Mouse (Mus musculus): ENCODE data around the gene Rasd1.

Gene Rasd1

DNA sequence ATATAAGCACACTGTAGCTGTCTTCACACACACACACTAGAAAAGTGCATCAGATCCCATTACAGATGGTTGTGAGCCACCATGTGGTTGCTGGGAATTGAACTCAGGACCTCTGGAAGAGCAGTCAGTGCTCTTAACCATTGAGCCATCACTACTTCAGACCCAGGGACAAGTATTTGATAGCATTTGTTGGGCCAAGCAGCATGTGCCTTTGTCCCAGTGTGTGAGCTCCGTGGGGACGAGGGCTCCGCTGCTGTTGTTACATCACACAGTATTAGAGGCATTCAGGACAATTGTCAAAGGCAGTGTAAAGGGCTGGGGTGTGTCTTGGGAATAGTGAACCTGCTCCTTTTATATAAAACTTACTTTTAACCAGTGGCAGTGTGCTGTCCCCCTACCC lies 27.7 kb downstream of the Rasd1 start:
- no peak overlapping the region for H3K4me3 ChIP-seq (replicated peaks; ENCODE audit: low read length)
- H3K36me3 ChIP-seq (ENCODE audit: insufficient read depth, low read length): no peaks in the 10 kb centered on the region
- H3K27me3 ChIP-seq (ENCODE audit: insufficient read depth, low read length): peaks cover 31% of the 10 kb centered on the region
- H3K4me1 ChIP-seq (replicated peaks; ENCODE audit: low read depth, low read length): peaks cover 13% of the 10 kb centered on the region
- H3K9me3 ChIP-seq (ENCODE audit: low read length): no peaks in the 10 kb centered on the region
- no peak for TF ChIP-seq POU5F1 (IDR thresholded peaks at IDR 0.05; ENCODE audit: borderline replicate concordance, low read length)
- no peak for TF ChIP-seq NANOG (IDR thresholded peaks at IDR 0.05; ENCODE audit: borderline replicate concordance, low read length)
- TF ChIP-seq CTCF (conservative IDR thresholded peaks at IDR 0.05; ENCODE audit: low read length): no peak

DNA sequence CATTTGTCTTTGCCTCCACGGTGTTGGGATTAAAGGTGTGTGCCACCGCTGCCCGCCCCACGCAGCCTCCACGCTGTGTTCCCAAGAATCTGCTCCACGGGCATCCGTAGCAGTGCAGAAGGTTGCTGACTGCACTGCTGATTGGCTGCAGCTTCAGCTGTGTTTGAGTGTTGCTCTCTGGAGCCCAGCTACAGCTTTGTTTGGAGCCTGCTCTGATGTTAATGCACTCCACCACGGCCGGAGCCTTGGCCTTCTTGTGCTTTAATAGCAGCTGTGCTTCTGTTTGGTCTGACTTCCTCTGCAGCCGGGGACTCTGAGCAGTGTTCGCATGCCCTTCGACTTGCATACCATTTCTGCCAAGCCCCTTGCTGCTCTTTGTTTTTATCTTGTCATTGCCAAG lies 30.8 kb downstream of the Rasd1 start:
- H3K9me3 ChIP-seq (ENCODE audit: low read length): no peaks in the 10 kb centered on the region
- TF ChIP-seq POU5F1 (IDR thresholded peaks at IDR 0.05; ENCODE audit: borderline replicate concordance, low read length): no peak
- TF ChIP-seq CTCF (conservative IDR thresholded peaks at IDR 0.05; ENCODE audit: low read length): no peak
- H3K27me3 ChIP-seq (ENCODE audit: insufficient read depth, low read length): peaks cover 39% of the 10 kb centered on the region
- no peak overlapping the region for H3K4me3 ChIP-seq (replicated peaks; ENCODE audit: low read length)
- H3K36me3 ChIP-seq (ENCODE audit: insufficient read depth, low read length): no peaks in the 10 kb centered on the region
- H3K4me1 ChIP-seq (replicated peaks; ENCODE audit: low read depth, low read length): peaks cover 11% of the 10 kb centered on the region

DNA sequence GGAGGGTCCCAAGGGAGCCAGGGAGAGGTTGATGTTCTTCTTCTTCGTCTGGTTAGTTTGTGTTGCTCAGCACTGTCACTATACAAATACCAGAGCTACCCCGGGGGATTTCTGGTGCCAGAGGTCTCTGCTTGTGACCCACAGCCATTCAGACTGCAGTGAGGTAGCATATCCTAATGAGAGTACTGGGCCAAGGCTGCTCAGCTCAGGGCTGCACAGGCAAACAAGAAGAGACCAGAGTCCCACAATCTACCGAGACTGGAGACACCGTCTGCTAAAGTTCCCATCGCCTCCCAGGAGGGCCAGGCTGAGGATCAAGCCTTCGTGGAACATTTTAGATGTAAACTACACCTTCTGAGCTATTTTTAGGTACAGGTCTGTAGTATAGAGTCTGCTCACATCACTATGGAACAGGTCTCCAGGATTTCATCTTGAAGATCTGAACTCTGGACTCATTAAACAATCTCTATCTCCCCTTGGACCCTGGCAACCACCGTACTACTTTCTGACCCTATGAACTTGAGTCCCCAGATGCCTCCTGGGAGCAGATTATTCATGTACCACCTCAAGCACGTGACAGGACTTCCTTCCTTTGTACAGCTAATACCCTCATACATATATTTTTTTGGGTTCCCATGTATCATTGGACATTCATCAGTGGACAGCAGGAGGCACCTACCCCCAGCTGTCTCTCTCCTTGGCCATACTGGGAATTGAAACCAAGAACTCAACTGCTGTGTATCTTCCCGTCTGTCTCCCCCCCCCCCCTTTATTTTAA lies 32.0 kb downstream of the Rasd1 start:
- TF ChIP-seq NANOG (IDR thresholded peaks at IDR 0.05; ENCODE audit: borderline replicate concordance, low read length): no peak
- no peak for TF ChIP-seq CTCF (conservative IDR thresholded peaks at IDR 0.05; ENCODE audit: low read length)
- TF ChIP-seq POU5F1 (IDR thresholded peaks at IDR 0.05; ENCODE audit: borderline replicate concordance, low read length): no peak
- no peak overlapping the region for H3K4me3 ChIP-seq (replicated peaks; ENCODE audit: low read length)

DNA sequence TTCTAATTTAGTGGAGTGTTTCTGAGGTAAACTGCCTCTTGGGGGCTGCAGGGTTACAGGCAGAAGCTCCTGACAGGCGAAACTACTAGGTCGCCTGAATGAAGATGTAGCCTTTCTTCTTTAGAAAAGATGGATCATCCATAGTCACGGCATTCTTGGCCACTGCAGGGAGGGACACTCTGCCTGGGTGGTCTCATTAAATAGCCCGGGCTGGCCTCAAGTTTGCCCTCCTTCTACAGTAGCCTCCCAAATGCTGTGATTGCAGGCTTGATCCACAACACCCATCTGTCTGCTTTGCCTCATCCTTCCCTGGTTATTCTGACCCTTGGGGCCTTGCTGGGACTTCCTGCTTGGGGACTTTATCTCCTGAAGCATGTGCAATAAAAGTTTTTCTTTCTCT lies 34.7 kb downstream of the Rasd1 start:
- H3K4me3 ChIP-seq (replicated peaks; ENCODE audit: low read length): no peak overlapping the region
- peaks cover 21% of the 10 kb centered on the region for H3K4me1 ChIP-seq (replicated peaks; ENCODE audit: low read depth, low read length)

More for the DNA sequence above, 32.0 kb downstream of the Rasd1 start:
- no peaks in the 10 kb centered on the region for H3K9me3 ChIP-seq (ENCODE audit: low read length)
- no peaks in the 10 kb centered on the region for H3K36me3 ChIP-seq (ENCODE audit: insufficient read depth, low read length)
- H3K27me3 ChIP-seq (ENCODE audit: insufficient read depth, low read length): peaks cover 38% of the 10 kb centered on the region
- peaks cover 14% of the 10 kb centered on the region for H3K4me1 ChIP-seq (replicated peaks; ENCODE audit: low read depth, low read length)

DNA sequence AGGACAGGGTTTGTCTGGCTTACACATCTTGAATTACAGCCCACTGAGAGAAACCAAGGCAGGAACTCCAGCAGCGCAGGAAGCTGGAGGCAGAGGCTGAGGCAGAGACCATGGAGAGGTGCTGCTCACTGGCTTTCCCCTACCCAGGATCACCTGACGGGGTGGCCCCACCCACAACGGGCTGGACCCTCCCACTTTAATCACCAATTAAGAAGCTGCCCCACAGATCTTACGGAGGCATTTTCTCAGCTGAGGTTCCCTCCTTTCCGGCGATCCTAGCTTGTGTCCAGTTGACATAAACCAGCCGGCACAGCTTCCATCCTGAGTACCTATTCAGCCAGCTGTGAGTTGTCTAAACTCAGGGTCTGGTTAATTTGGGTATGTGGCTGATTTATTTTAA lies 43.5 kb downstream of the Rasd1 start:
- no peak for TF ChIP-seq NANOG (IDR thresholded peaks at IDR 0.05; ENCODE audit: borderline replicate concordance, low read length)
- TF ChIP-seq CTCF (conservative IDR thresholded peaks at IDR 0.05; ENCODE audit: low read length): no peak
- no peak for TF ChIP-seq POU5F1 (IDR thresholded peaks at IDR 0.05; ENCODE audit: borderline replicate concordance, low read length)
- no peaks in the 10 kb centered on the region for H3K36me3 ChIP-seq (ENCODE audit: insufficient read depth, low read length)
- H3K27me3 ChIP-seq (ENCODE audit: insufficient read depth, low read length): no peaks in the 10 kb centered on the region
- peaks cover 16% of the 10 kb centered on the region for H3K4me1 ChIP-seq (replicated peaks; ENCODE audit: low read depth, low read length)
- H3K4me3 ChIP-seq (replicated peaks; ENCODE audit: low read length): peak overlapping the region; percentile 39; the same call in 1 of the 2 replicates
- H3K9me3 ChIP-seq (ENCODE audit: low read length): no peaks in the 10 kb centered on the region

More for the DNA sequence above, 34.7 kb downstream of the Rasd1 start:
- peaks cover 36% of the 10 kb centered on the region for H3K27me3 ChIP-seq (ENCODE audit: insufficient read depth, low read length)
- no peaks in the 10 kb centered on the region for H3K36me3 ChIP-seq (ENCODE audit: insufficient read depth, low read length)
- no peaks in the 10 kb centered on the region for H3K9me3 ChIP-seq (ENCODE audit: low read length)
- no peak for TF ChIP-seq NANOG (IDR thresholded peaks at IDR 0.05; ENCODE audit: borderline replicate concordance, low read length)
- no peak for TF ChIP-seq POU5F1 (IDR thresholded peaks at IDR 0.05; ENCODE audit: borderline replicate concordance, low read length)
- TF ChIP-seq CTCF (conservative IDR thresholded peaks at IDR 0.05; ENCODE audit: low read length): no peak

DNA sequence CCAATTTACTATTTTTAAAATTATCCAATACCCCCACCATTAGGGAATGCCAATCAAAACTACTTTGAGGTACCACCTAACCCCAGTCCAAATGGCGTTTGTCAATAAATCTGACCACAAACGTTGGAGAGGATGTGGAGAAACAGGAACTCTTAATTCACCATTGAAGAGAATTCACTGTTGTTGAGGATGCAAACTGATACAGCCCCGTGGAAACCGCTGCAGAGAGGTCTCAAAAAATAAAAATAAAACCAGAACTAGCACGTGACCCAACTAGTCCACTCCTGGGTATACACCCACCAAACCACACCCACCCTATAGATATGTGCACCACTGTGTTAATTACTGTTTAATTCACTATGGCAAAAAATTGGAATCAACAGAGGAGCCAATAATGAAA lies 44.4 kb downstream of the Rasd1 start:
- TF ChIP-seq CTCF (conservative IDR thresholded peaks at IDR 0.05; ENCODE audit: low read length) (no peak), NANOG (IDR thresholded peaks at IDR 0.05; ENCODE audit: borderline replicate concordance, low read length) (no peak), POU5F1 (IDR thresholded peaks at IDR 0.05; ENCODE audit: borderline replicate concordance, low read length) (no peak)
- Histone ChIP-seq H3K9me3 (ENCODE audit: low read length) (no peaks in the 10 kb centered on the region), H3K36me3 (ENCODE audit: insufficient read depth, low read length) (no peaks in the 10 kb centered on the region), H3K4me1 (replicated peaks; ENCODE audit: low read depth, low read length) (peaks cover 16% of the 10 kb centered on the region), H3K27me3 (ENCODE audit: insufficient read depth, low read length) (no peaks in the 10 kb centered on the region), H3K4me3 (replicated peaks; ENCODE audit: low read length) (no peak overlapping the region)

DNA sequence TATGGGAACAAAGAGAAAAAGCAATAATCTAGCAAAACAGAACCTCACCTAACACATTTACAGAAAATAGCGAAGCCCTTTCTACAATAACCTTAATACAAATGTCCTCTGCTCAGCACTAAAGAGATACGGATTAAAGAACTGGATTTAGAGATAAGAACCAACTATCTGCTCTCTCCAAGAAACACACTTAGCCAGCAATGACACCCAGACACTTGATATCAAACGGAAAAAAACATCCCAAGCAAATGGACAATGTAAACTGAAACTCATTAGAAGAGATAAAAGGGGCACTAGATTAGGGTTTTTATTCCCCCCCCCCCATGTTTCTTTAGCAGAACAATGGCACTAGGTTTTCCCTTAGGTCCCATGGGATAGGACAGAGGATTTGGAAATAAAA lies 45.3 kb downstream of the Rasd1 start:
- Histone ChIP-seq H3K9me3 (ENCODE audit: low read length) (no peaks in the 10 kb centered on the region), H3K4me1 (replicated peaks; ENCODE audit: low read depth, low read length) (peaks cover 16% of the 10 kb centered on the region), H3K4me3 (replicated peaks; ENCODE audit: low read length) (no peak overlapping the region), H3K36me3 (ENCODE audit: insufficient read depth, low read length) (no peaks in the 10 kb centered on the region), H3K27me3 (ENCODE audit: insufficient read depth, low read length) (no peaks in the 10 kb centered on the region)
- TF ChIP-seq CTCF (conservative IDR thresholded peaks at IDR 0.05; ENCODE audit: low read length) (no peak), POU5F1 (IDR thresholded peaks at IDR 0.05; ENCODE audit: borderline replicate concordance, low read length) (no peak), NANOG (IDR thresholded peaks at IDR 0.05; ENCODE audit: borderline replicate concordance, low read length) (no peak)

DNA sequence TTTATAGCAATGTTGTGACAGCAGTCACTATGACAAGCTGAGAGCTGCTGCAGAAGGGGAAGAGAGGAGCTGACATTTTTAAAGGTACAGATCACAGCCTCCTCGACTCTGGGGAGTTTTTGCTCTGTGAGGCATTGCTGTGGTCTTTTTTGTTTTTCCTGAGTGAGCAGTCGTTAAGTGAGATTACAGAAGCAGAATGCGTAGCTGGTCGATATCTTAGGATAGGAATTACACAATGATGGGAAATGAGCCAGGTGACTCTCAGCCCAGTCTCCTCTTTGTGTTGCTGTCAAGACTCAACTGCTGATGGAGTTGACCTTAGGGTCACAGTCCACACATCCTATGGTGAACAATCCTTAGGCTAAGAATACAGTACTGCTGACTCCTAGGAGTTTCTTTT lies 46.7 kb downstream of the Rasd1 start:
- no peaks in the 10 kb centered on the region for H3K36me3 ChIP-seq (ENCODE audit: insufficient read depth, low read length)
- H3K4me3 ChIP-seq (replicated peaks; ENCODE audit: low read length): no peak overlapping the region
- no peaks in the 10 kb centered on the region for H3K27me3 ChIP-seq (ENCODE audit: insufficient read depth, low read length)
- peaks cover 16% of the 10 kb centered on the region for H3K4me1 ChIP-seq (replicated peaks; ENCODE audit: low read depth, low read length)
- no peaks in the 10 kb centered on the region for H3K9me3 ChIP-seq (ENCODE audit: low read length)
- TF ChIP-seq NANOG (IDR thresholded peaks at IDR 0.05; ENCODE audit: borderline replicate concordance, low read length): no peak

DNA sequence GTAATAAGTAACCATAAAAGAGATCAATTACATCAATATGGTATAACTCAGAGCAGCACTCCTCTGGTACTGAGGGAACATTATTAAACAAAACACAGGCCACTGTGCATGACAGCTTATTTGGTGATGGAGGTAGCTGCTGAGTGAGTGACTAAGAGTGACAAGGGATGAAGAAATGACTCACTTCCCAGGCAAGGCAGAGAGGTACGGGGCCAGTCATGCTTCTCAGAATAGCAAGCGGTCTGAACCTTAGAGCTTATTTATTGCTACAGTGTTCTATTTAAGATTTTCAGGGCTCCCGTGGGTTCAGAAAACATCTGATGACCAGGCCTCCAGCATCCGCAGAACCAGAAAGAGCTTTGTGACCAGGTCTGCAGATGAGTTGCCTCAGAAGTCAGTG lies 51.0 kb downstream of the Rasd1 start:
- H3K36me3 ChIP-seq (ENCODE audit: insufficient read depth, low read length): no peaks in the 10 kb centered on the region
- no peak for TF ChIP-seq NANOG (IDR thresholded peaks at IDR 0.05; ENCODE audit: borderline replicate concordance, low read length)
- no peak for TF ChIP-seq CTCF (conservative IDR thresholded peaks at IDR 0.05; ENCODE audit: low read length)
- no peak for TF ChIP-seq POU5F1 (IDR thresholded peaks at IDR 0.05; ENCODE audit: borderline replicate concordance, low read length)
- H3K27me3 ChIP-seq (ENCODE audit: insufficient read depth, low read length): no peaks in the 10 kb centered on the region
- H3K4me3 ChIP-seq (replicated peaks; ENCODE audit: low read length): no peak overlapping the region
- H3K9me3 ChIP-seq (ENCODE audit: low read length): no peaks in the 10 kb centered on the region
- peaks cover 8% of the 10 kb centered on the region for H3K4me1 ChIP-seq (replicated peaks; ENCODE audit: low read depth, low read length)
